Mouse (Mus musculus) naive thymus-derived CD4-positive, alpha-beta T cell, adult 2 months (primary cell): Measurements from ENCODE around the gene Hsd17b14.
A peak's percentile ranks its signal among the peaks of the same experiment; 100 is the strongest.

ENCODE experiments used
- DNase-seq: peaks from one replicate; pipeline ENCODE4 v3.0.0-alpha.2; 2011; ENCODE audit warnings: low read depth

Gene Hsd17b14

GRCm38 (mm10) chr7:45567112-45567779 lies 12.6 kb downstream of the Hsd17b14 start:
- no peak for DNase-seq

DNA sequence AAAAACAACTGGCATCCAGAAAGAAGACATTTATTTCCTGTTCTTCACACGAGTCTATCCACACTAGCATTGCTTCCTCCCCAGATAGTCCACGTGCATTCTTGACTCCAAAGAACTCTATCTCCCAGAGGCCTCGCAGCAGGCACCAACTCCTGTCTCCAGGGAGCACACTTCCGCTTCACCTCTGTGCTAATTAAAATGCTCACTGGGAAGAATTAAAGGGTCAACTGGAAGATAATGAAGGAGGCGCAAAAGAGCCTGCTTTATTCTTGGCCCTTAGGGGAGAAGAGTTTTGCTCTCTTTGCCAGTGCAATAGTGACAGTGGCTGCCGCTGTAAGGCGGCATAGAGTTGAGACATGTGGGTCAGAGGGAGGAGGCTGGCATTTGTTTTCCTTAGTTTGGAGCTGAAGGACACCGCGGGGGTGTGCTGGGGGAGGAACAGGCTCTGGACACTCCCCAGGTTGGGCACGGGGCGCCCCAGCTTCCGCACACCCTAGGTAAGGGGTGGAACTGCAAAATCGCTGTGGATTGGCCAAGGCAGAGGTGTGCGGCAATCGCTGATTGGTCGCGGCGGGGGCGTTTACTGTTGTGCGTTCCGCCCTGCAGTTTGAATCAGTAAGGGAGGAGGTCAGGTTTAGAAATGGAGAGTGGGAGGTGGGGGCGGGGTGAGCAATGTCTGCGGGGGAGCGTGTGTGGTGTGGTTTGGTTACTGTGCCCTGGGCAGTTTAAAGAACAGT lies 13.3 kb downstream of the Hsd17b14 start:
- DNase-seq = peak; percentile 92

DNA sequence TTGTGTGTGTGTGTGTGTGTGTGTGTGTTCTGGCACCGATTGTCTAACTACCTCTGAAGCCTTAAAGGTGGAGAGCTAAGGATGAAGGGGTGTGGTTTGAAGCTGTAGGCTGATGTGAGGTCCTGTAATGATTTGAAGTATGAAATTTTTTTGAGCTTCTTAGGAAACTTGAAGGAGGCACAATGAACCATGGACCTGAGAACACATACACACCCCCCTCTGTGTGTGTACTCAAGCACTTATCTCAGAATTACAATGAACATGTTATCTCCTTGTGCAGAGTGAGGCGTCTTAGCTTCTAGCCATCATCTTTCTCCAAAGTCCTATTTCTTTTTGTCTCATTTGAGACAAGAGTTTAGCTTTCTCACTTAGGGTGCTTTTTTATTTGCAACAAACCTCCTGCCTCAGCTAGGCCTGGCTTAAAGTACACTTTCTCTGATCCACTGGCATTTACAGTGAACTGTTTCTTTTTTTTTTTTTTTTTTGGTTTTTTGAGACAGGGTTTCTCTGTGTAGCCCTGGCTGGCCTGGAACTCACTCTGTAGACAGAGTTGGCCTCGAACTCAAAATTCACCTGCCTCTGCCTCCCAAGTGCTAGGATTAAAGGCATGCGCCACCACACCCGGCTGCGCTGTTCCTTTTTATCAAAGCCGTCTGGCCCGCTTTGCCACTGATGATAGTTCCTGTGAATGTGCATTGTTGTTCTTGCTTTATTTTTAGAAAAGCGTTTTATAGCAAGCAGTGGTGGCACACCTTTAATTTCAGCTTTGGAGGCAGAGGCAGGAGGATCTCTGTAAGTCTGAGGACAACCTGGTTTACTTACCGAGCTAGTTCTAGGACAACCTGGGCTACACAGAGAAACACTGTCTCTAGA lies 14.1 kb downstream of the Hsd17b14 start:
- no peak for DNase-seq

DNA sequence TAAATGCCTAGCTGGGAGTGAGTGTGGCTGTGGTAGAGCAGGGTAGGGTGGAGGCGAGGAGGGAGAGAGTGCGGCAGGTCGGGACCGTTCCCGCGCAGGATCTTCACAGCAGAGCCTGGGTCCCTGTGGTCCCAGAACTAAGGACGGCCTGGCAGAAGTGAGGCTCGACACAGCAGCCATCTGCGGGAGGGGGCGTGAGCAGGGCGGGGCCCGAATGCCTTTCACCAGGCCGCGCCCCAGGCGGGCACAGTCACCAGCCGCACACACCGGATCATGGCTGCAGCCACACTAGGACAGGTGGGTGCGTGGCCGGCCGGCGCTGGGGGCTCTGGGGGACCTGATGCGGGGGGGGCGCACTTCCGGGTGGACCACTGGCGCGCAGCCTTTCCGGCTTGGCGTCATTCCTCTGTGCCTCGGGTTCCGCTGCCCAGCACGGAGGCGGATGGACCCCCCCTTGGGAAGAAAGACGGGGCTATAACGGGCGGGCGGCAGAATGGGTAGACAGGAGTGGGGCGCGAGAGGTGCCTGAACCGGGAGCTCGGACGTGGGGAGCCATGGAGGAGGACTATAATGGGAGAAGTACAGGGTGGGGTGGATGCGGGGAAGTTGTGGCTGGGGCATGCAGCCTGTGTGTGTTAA lies 15.5 kb downstream of the Hsd17b14 start, which contains the start of gene Bcat2:
TSS of gene Bcat2 (plus strand) at position 51 of the 639 bp plus-strand sequence.
- peak; percentile 79 for DNase-seq

- DNase-seq = peak; percentile 43
Observed at GRCm38 (mm10) chr7:45571966-45572365, 17.3 kb downstream of the Hsd17b14 start.

- peak; percentile 73 for DNase-seq
Observed at GRCm38 (mm10) chr7:45573954-45574353, 19.3 kb downstream of the Hsd17b14 start.

DNA sequence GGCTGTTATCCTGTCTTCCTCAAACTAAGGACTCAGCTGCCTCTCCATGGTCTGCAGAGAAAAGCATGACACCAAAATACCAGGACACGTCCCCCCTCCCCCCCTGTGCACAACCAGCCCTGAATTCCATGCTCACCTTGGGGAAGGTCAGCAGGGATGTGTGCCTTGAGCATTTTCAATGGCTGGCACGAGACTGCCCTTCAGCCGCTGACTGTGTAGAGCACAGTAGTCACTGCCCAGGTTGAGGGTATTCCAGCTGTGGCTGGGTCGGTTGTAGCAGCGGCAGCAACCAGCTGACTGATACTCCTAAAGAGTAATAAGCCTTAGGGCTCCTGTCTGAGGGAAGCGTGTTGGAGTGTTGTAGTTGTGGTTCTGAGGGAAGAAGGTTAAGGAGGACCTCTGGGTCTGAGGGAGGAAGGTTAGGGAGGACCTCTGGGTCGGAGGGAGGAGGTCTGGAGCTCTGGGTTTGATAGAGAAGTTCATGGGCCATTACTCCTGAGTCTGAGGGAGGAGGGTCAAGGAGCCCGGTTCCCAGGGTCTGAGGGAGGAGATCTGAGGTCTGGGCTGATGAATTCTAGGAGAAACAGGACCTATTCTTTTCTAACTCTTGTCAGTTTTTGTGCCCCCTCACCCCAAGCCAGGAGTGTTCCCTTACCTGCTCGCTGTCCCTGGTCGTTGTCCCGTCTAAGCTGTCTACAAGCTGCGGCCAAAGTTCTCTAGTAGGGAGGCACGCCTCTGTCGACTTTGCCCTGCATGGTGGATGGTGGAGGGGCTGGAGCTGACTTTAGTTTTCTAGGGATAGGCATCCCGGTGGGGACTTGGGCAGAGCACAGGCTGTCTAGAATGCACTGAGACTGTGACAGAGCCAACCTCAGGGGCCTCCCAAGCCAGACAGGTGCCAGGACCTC lies 20.0 kb downstream of the Hsd17b14 start:
- DNase-seq = no peak

- no peak for DNase-seq
Observed at GRCm38 (mm10) chr7:45585923-45586322, 31.2 kb downstream of the Hsd17b14 start.

GRCm38 (mm10) chr7:45587631-45588592 lies 33.2 kb downstream of the Hsd17b14 start:
- no peak for DNase-seq

DNA sequence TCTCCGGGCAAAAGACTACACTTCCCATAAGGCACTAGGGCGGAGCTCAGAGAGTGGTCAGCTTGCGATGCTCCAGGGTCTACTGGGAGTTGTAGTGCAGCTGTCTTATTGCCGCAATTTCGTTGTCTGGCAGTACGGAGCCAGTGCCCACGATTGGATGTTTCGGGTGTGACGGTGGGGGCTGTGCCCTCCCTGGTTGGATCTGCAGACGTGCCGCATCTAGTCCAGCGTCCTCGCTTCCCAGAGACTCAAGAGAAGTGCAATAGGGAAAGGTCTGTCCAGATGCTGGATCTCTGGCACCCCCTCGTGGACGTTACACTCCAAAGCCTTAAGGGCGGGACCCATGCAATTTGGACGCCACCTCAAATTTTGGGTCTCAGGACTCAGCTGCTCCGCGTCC lies 34.5 kb downstream of the Hsd17b14 start:
- DNase-seq = peak; percentile 84

GRCm38 (mm10) chr7:45589898-45590297 lies 35.2 kb downstream of the Hsd17b14 start:
- no peak for DNase-seq

DNA sequence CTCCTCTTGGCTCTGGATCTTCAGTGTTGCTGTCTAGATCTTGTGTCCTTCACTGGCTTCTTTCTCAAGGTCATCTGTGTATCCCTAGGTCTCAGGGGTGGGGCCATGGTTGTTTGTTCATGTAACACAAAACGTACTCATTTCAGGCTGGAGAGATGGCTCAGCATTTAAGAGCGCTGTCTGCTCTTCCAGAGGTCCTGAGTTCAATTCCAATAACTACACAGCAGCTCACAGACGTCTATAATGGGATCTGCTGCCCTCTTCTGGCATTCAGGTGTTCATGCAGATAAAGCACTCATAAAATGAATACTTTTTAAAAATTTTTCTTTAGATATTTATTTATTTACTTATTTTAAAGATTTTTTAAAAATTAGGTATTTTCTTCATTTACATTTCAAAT lies 36.2 kb downstream of the Hsd17b14 start:
- peak; percentile 53 for DNase-seq

GRCm38 (mm10) chr7:45591880-45592279 lies 37.2 kb downstream of the Hsd17b14 start:
- no peak for DNase-seq

GRCm38 (mm10) chr7:45593118-45593815 lies 38.6 kb downstream of the Hsd17b14 start:
- peak; percentile 85 for DNase-seq

DNA sequence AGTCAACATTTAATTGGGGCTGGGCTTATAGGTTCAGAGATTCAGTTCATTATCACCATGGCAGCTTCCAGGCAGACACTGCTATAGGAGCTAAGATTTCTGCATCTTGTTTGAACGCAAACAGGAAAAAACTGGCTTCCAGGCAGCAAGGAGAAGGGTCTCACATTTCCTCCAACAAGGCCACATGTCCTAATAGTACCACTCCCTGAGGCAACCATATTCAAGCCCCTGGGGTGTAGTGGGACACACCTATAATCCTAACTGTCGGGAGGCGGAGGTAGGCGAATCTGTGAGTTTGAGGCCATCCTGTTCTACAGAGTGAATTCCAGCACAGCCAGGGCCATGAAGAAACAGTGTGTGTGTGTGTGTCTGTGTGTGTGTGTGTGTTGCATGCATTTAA lies 40.5 kb downstream of the Hsd17b14 start:
- no peak for DNase-seq

- DNase-seq = no peak
Observed at GRCm38 (mm10) chr7:45596107-45596506, 41.4 kb downstream of the Hsd17b14 start.

GRCm38 (mm10) chr7:45597013-45597412 lies 42.3 kb downstream of the Hsd17b14 start:
- DNase-seq = no peak

GRCm38 (mm10) chr7:45597527-45597926 lies 42.8 kb downstream of the Hsd17b14 start:
- DNase-seq = no peak
